Mouse (Mus musculus): Measurements from ENCODE around the gene Ptpn20.

Gene Ptpn20

GRCm38 (mm10) chr14:33673350-33674087 is 84.5 kb downstream of the Ptpn20 start:
- DNase-seq (ENCODE audit: low read depth, low spot score): peak; percentile 8

- no peak for DNase-seq (ENCODE audit: low read depth, low spot score)
Measured at GRCm38 (mm10) chr14:33677996-33678395, 89.0 kb downstream of the Ptpn20 start.

- no peak for DNase-seq (ENCODE audit: low read depth, low spot score)
Measured at GRCm38 (mm10) chr14:33678740-33679139, 89.7 kb downstream of the Ptpn20 start.

- DNase-seq (ENCODE audit: low read depth, low spot score): no peak
Measured at GRCm38 (mm10) chr14:33680621-33681020, 91.6 kb downstream of the Ptpn20 start.

DNA sequence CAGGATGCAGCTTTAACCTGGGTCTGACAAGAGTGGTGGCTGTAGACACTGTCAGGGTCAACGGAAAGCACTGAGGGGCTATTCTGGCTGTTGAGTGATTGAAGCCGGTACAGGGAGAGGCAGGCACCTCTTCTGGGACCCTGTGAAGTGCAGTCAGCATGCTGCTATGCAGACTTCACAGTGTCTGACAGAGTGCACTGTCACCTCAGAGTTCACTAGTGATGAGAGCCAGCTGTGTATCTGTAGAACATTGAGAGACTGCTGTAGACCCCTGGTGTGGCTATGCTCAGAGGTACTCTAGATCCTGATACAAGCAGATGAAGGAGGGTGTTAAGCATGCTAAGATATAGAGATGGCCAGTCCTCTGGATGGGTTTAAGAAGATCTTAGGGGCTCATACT is 93.8 kb downstream of the Ptpn20 start:
- no peak for DNase-seq (ENCODE audit: low read depth, low spot score)

- DNase-seq (ENCODE audit: low read depth, low spot score): no peak
Measured at GRCm38 (mm10) chr14:33683701-33684100, 94.7 kb downstream of the Ptpn20 start.

- no peak for DNase-seq (ENCODE audit: low read depth, low spot score)
Measured at GRCm38 (mm10) chr14:33687444-33688028, 98.5 kb downstream of the Ptpn20 start.

DNA sequence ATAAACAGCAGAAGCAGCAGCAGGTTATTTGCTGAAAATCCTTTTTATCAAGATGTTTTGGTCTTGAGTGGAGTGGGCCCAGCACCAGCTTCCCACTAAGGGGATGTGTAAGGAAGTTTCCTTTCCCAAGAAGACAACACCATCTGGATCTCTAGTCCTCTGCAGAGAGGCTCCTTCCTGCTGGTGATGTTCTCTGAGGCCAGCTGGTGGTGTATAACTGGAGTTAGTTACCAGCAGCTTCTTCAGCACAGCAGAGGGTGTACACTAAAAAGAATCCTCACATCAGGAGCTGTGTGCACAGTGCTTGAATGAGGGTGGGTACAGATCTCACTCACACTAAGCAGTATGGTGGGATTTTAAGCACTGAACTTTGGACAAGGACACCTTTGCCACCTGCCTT is 100.0 kb downstream of the Ptpn20 start:
- no peak for DNase-seq (ENCODE audit: low read depth, low spot score)
